Mouse (Mus musculus) kidney, adult 2 months (tissue): ENCODE results near the gene Smad5. TPM values are rescaled to one million over a fixed set of nuclear protein-coding genes. Genes with fewer than 3 reads are reported as not detected.

Source experiments
- DNase-seq: peaks from one replicate; pipeline ENCODE4 v3.0.0; 2021
- H3K27ac ChIP-seq: fragments of 200-500 bp; 2 replicates; pipeline ENCODE4 v1.5.1; 2012; ENCODE audit warnings: low read depth, low read length, control low read depth, inconsistent platforms; ENCODE audit not compliant: insufficient read depth
- H3K27me3 ChIP-seq: fragments of 200-500 bp; replicated peaks from 2 replicates; pipeline ENCODE4 v1.6.1; 2012; ENCODE audit warnings: mild to moderate bottlenecking, moderate library complexity, low read length, inconsistent platforms; ENCODE audit not compliant: control insufficient read depth, insufficient read depth
- H3K36me3 ChIP-seq: fragments of 200-500 bp; 2 replicates; pipeline ENCODE4 v1.6.1; 2012; ENCODE audit warnings: mild to moderate bottlenecking, moderate library complexity, low read length, inconsistent platforms; ENCODE audit not compliant: control insufficient read depth, insufficient read depth
- H3K4me1 ChIP-seq: fragments of 200-500 bp; 2 replicates; pipeline ENCODE4 v1.6.1; 2011; ENCODE audit warnings: low read length; ENCODE audit not compliant: control insufficient read depth, insufficient read depth
- H3K4me3 ChIP-seq: fragments of 200-500 bp; 2 replicates; pipeline ENCODE4 v1.5.1; 2011; ENCODE audit warnings: mild to moderate bottlenecking, low read depth, low read length, control low read depth; ENCODE audit not compliant: insufficient read depth
- CTCF ChIP-seq: fragments of 200-500 bp; conservative IDR thresholded peaks from 2 replicates; pipeline ENCODE4 v1.5.1; 2011; ENCODE audit warnings: low read depth, mild to moderate bottlenecking, control low read depth, low read length, moderate library complexity, mixed read lengths; ENCODE audit not compliant: insufficient read depth, insufficient read length
- POLR2A ChIP-seq: fragments of 200-500 bp; IDR thresholded peaks from one replicate; pipeline ENCODE4 v1.6.1; 2011; ENCODE audit warnings: low read depth, low read length, control low read depth
- WGBS: fragments of 180-500 bp; shearing (Covaris S2); methylation state at CpG from one replicate; pipeline ENCODE4 v1.1.7; 2018; 5-methylcytosine and 5-hydroxymethylcytosine counted together
- polyA plus RNA-seq: library from polyadenylated mRNA; depleted of rRNA; stranded (reverse); fragments of >200 nt; gene quantifications from 2 replicates; pipeline ENCODE4 v1.2.3, GENCODE M21; 2012; rRNA removed

Gene Smad5
- 21.1 and 31.4 TPM in 2 replicates for polyA plus RNA-seq

DNA sequence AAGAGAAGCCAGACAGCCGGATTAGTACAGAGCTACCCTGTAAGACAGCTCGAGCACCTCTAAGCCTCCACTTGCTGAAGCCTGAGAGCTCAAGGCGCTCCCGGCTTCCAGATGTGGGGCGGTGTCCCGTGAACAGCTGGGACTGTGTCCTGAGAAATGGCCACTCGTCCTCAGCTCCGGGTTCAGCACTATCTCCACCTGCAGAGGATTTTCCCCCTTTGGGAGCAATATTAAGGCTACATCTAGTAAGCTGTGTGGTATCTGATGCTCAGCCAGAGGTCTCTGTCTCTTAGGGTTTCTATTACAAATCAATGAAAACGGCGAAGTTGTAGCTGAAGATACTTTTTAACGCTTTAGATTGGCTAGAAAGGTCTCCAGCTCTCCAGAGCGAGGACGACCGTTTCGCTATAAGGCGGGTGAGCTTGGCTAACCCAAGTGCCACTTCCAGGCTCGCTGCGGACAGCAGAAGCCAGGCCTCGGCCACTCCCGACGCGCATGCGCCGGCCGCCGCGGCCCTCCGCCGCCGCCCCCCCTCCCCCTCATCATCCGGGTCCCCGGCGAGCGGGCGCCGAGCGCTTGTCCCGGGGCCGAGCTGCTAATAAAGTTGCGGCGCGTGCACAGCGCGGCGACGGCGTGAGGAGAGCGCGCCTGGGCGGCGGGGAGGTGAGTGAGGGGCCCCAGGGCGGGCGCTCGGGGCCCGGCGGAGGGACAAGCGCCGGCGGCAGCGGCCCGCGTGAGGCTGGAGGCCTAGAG is at the start of gene Smad5:
Gene Smad5, plus strand, starts transcription at position 542 of the 753 bp plus-strand sequence.
- H3K27me3 ChIP-seq: no peaks in the 10 kb centered on the region
- WGBS: 5% methylated on average over 62 of the region's 62 CpGs
- DNase-seq: peak; percentile 92
- H3K4me3 ChIP-seq: peak within 1 kb of the TSS; percentile 94
- no peaks in the 10 kb centered on the region for H3K36me3 ChIP-seq
- H3K4me1 ChIP-seq: peaks cover 33% of the 10 kb centered on the region
- peak; percentile 22 for TF ChIP-seq POLR2A
- TF ChIP-seq CTCF: no peak
- peak within 1 kb of the TSS; percentile 96 for H3K27ac ChIP-seq

DNA sequence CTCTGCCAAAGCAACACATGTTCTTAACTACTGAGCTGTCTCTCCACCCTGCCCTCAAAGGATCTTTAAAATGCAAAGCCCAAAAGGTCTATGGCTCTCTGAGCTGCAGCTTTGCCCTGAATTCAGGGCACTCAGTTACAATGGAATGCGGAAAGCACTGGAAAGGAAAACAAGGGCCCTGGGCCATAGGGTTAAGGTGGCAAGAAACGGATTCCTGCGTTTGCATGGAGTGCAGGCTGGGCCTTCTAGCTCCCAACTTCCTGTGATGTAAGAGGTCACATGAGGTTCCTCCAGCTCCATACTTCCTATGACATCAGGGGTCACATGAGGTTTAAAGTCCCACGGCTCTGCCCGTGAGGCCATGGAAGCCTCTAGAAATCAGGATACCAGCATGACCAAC is 48.6 kb upstream of the Smad5 start:
- no peak for TF ChIP-seq CTCF
- no peak for TF ChIP-seq POLR2A
- DNase-seq: peak; percentile 29

GRCm38 (mm10) chr13:56657946-56658512 is 44.8 kb upstream of the Smad5 start:
- WGBS: 29% methylated on average over 7 of the region's 7 CpGs
- Histone ChIP-seq H3K27ac (no peak overlapping the region), H3K4me1 (no peaks in the 10 kb centered on the region; the same call in 1 of the 2 replicates), H3K27me3 (no peaks in the 10 kb centered on the region), H3K36me3 (no peaks in the 10 kb centered on the region), H3K4me3 (no peak overlapping the region)
- no peak for TF ChIP-seq POLR2A
- peak; percentile 79 for TF ChIP-seq CTCF
- peak; percentile 80 for DNase-seq

More for the DNA sequence above, 48.6 kb upstream of the Smad5 start:
- Histone ChIP-seq H3K27me3 (no peaks in the 10 kb centered on the region), H3K4me3 (no peak overlapping the region), H3K36me3 (no peaks in the 10 kb centered on the region), H3K4me1 (no peaks in the 10 kb centered on the region; the same call in 1 of the 2 replicates), H3K27ac (no peak overlapping the region)
- WGBS: 69% methylated on average over 5 of the region's 5 CpGs

- no peaks in the 10 kb centered on the region; the same call in 1 of the 2 replicates for H3K4me1 ChIP-seq
- H3K36me3 ChIP-seq: no peaks in the 10 kb centered on the region
- H3K27me3 ChIP-seq: no peaks in the 10 kb centered on the region
- no peak for DNase-seq
- H3K27ac ChIP-seq: no peak overlapping the region
- TF ChIP-seq POLR2A (no peak), CTCF (no peak)
- no peak overlapping the region for H3K4me3 ChIP-seq
- WGBS: 61% methylated on average over 6 of the region's 6 CpGs
These were observed 43.9 kb upstream of the Smad5 start for GRCm38 (mm10) chr13:56658931-56659330.

- Histone ChIP-seq H3K36me3 (no peaks in the 10 kb centered on the region), H3K4me1 (no peaks in the 10 kb centered on the region; the same call in 1 of the 2 replicates), H3K4me3 (no peak overlapping the region), H3K27me3 (no peaks in the 10 kb centered on the region), H3K27ac (peak overlapping the region; percentile 37)
- TF ChIP-seq CTCF (no peak), POLR2A (no peak)
- peak; percentile 43 for DNase-seq
- 56% methylated on average over 7 of the region's 7 CpGs for WGBS
These were observed 40.7 kb upstream of the Smad5 start for GRCm38 (mm10) chr13:56661914-56662621.

GRCm38 (mm10) chr13:56664256-56665170 is 38.3 kb upstream of the Smad5 start:
- 69% methylated on average over 17 of the region's 17 CpGs for WGBS
- Histone ChIP-seq H3K36me3 (no peaks in the 10 kb centered on the region), H3K27ac (no peak overlapping the region; the same call in 1 of the 2 replicates), H3K27me3 (no peaks in the 10 kb centered on the region), H3K4me1 (no peaks in the 10 kb centered on the region), H3K4me3 (no peak overlapping the region)
- no peak for DNase-seq
- no peak for TF ChIP-seq POLR2A
- TF ChIP-seq CTCF: no peak
